ENCODE assay signal across 16 mouse cellular contexts in the genomic region with DNA sequence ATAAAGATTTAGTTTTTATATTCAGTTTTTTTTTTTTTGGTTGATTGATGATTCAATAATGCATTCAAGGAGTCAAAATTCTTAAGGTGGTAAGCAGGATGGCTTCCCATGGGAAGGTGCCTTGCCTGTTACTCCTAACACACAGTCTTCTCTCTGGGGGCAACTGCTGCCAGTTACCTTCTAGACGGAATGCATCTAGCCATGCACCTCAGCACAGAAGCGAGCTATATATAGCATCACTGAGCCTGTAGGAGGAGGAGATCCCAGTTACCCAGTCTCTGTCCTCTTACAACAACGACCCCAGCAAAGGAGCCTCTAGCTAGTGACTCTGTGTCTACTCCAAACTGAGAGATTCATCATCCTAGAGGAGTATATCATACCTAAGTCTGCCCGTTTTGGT.
"Had no signal": no experiment of that assay in that cellular context is flagged by ENCODE, and none has a peak within 500 bp of the region (broad histone marks: within the 10 kb centered on the region; RNA-seq: fewer than 3 reads in every experiment).

No protein-coding gene starts in this region.

- H3K36me3 ChIP-seq: limb, embryonic 13.5 days; liver, embryonic 12.5 days; liver, embryonic 15.5 days; lung, embryonic 15.5 days had no signal

- H3K4me2 ChIP-seq: limb, embryonic 13.5 days; liver, embryonic 12.5 days; lung, embryonic 15.5 days; midbrain, embryonic 11.5 days had no signal

- H3K4me1 ChIP-seq: liver, embryonic 12.5 days; liver, embryonic 15.5 days had no signal

- H3K27me3 ChIP-seq: limb, embryonic 13.5 days; liver, embryonic 12.5 days; liver, embryonic 15.5 days; lung, embryonic 15.5 days had no signal

- H3K9me3 ChIP-seq: limb, embryonic 13.5 days; liver, embryonic 12.5 days; liver, embryonic 15.5 days; lung, embryonic 15.5 days had no signal

- H3K27ac ChIP-seq: left cerebral cortex, adult 2 months; limb, embryonic 13.5 days; liver, embryonic 12.5 days; liver, embryonic 15.5 days; lung, embryonic 15.5 days had no signal

- H3K9ac ChIP-seq: limb, embryonic 13.5 days; liver, embryonic 12.5 days; liver, embryonic 15.5 days; lung, embryonic 15.5 days had no signal

- DNase-seq: kidney, postnatal 10 days; kidney, postnatal 36 days; layer of hippocampus, postnatal 36 days; liver; lung, adult 18-20 months; lung, postnatal 10 days; lung, postnatal 36 days; midbrain, embryonic 14.5 days; thymus, adult 18-20 months; thymus, postnatal 36 days had no signal

- H3K4me3 ChIP-seq: left cerebral cortex, adult 2 months; limb, embryonic 13.5 days; liver, embryonic 12.5 days; liver, embryonic 15.5 days; lung, embryonic 15.5 days had no signal
